Mouse (Mus musculus) heart, postnatal 0 days (tissue): Measurements from ENCODE around the gene Lrrc7. TPM values are rescaled to one million over a fixed set of nuclear protein-coding genes. Genes with fewer than 3 reads are reported as not detected.
"Not testable (repeated sequence)": the region's sequence is repeated elsewhere in the genome, so short reads cannot be mapped to it uniquely, and the experiment has no call there.

Experiments
- ATAC-seq: fragments of 200-750 bp; cut with Nextera tagmentation; 2 replicates; pipeline ENCODE4 v1.8.0; 2017; ENCODE audit warnings: low read depth, moderate number of reproducible peaks, moderate library complexity; ENCODE audit not compliant: insufficient read depth
- DNase-seq: peaks from one replicate; pipeline ENCODE4 v3.0.0-alpha.2; 2016; ENCODE audit warnings: low spot score
- H3K27ac ChIP-seq: fragments of 300-500 bp; sonication (generic); 2 replicates; pipeline ENCODE4 v1.5.1; 2014; ENCODE audit warnings: low read depth, mild to moderate bottlenecking
- H3K27me3 ChIP-seq: fragments of 300-500 bp; sonication (generic); 2 replicates; pipeline ENCODE4 v1.6.1; 2014; ENCODE audit warnings: low read length, mixed read lengths; ENCODE audit not compliant: control insufficient read depth, insufficient read depth
- H3K36me3 ChIP-seq: fragments of 300-500 bp; sonication (generic); replicated peaks from 2 replicates; pipeline ENCODE4 v1.6.1; 2014; ENCODE audit warnings: low read length, mixed read lengths; ENCODE audit not compliant: control insufficient read depth, insufficient read depth
- H3K4me1 ChIP-seq: fragments of 300-500 bp; sonication (generic); 2 replicates; pipeline ENCODE4 v1.6.1; 2014; ENCODE audit warnings: antibody characterized with exemption; ENCODE audit not compliant: control insufficient read depth, insufficient read depth
- H3K4me2 ChIP-seq: fragments of 300-500 bp; sonication (generic); 2 replicates; pipeline ENCODE4 v1.6.1; 2014; ENCODE audit warnings: low read depth, mild to moderate bottlenecking, low read length, moderate library complexity
- H3K4me3 ChIP-seq: fragments of 300-500 bp; sonication (generic); 2 replicates; pipeline ENCODE4 v1.5.1; 2014; ENCODE audit warnings: low read depth, low read length
- H3K9ac ChIP-seq: fragments of 300-500 bp; sonication (generic); replicated peaks from 2 replicates; pipeline ENCODE4 v1.6.1; 2014; ENCODE audit warnings: low read depth, low read length, mixed read lengths
- H3K9me3 ChIP-seq: fragments of 300-500 bp; sonication (generic); replicated peaks from 2 replicates; pipeline ENCODE4 v1.6.1; 2016; ENCODE audit warnings: low read length; ENCODE audit not compliant: control insufficient read depth
- CTCF ChIP-seq: IDR thresholded peaks from 2 replicates; pipeline ENCODE4 v1.5.1; 2016; ENCODE audit warnings: antibody characterized with exemption, control low read depth, low read depth
- EP300 ChIP-seq: IDR thresholded peaks from 2 replicates; pipeline ENCODE4 v1.6.1; 2016; ENCODE audit warnings: antibody characterized with exemption, low read depth
- WGBS: fragments of 180-500 bp; shearing (Covaris S2); extraction: QIAGEN DNeasy Blood & Tissue Kit; methylation state at CpG from one replicate; pipeline ENCODE4 v1.1.7; 2014; 5-methylcytosine and 5-hydroxymethylcytosine counted together
- polyA plus RNA-seq: library from polyadenylated mRNA; unstranded; fragments of >200 nt; fragmentation: Nextera tagmentation; extraction: Ambion mirVana; gene quantifications from 2 replicates; pipeline ENCODE4 v1.2.1, GENCODE M21; 2015
- total RNA-seq: library from RNA; depleted of rRNA; stranded (reverse); fragments of >200 nt; gene quantifications from 2 replicates; pipeline ENCODE4 v1.2.3, GENCODE M21; 2014; ENCODE audit warnings: low replicate concordance

Gene Lrrc7
- total and polyA plus RNA-seq, 2 experiments from 2014 or later, result 0.03 to 0.04 TPM

GRCm38 (mm10) chr3:158131233-158131632 is 430.8 kb downstream of the Lrrc7 start:
- Histone ChIP-seq H3K9ac (no peak overlapping the region), H3K9me3 (no peaks in the 10 kb centered on the region), H3K36me3 (no peaks in the 10 kb centered on the region), H3K27ac (no peak overlapping the region), H3K4me1 (no peaks in the 10 kb centered on the region), H3K4me3 (no peak overlapping the region), H3K27me3 (no peaks in the 10 kb centered on the region), H3K4me2 (no peak overlapping the region)
- TF ChIP-seq CTCF (no peak), EP300 (no peak)
- no peak for ATAC-seq
- no peak for DNase-seq

GRCm38 (mm10) chr3:158122899-158123298 is 439.1 kb downstream of the Lrrc7 start:
- no peak overlapping the region for H3K4me2 ChIP-seq
- no peak for DNase-seq
- no peak overlapping the region for H3K9ac ChIP-seq
- ATAC-seq, result no peak
- H3K27ac ChIP-seq, result no peak overlapping the region
- WGBS, result 44% methylated on average over 3 of the region's 3 CpGs
- no peaks in the 10 kb centered on the region for H3K4me1 ChIP-seq
- H3K4me3 ChIP-seq, result no peak overlapping the region
- no peaks in the 10 kb centered on the region for H3K9me3 ChIP-seq
- TF ChIP-seq EP300 (no peak), CTCF (no peak)
- no peaks in the 10 kb centered on the region for H3K27me3 ChIP-seq
- no peaks in the 10 kb centered on the region for H3K36me3 ChIP-seq

GRCm38 (mm10) chr3:158105260-158105659 is 456.8 kb downstream of the Lrrc7 start:
- 75% methylated on average over 1 of the region's 1 CpGs for WGBS
- no peak overlapping the region for H3K4me3 ChIP-seq
- no peaks in the 10 kb centered on the region for H3K9me3 ChIP-seq
- H3K4me1 ChIP-seq, result no peaks in the 10 kb centered on the region
- H3K4me2 ChIP-seq, result no peak overlapping the region
- no peak for DNase-seq
- H3K27me3 ChIP-seq, result no peaks in the 10 kb centered on the region
- TF ChIP-seq CTCF (no peak), EP300 (no peak)
- H3K27ac ChIP-seq, result no peak overlapping the region
- no peak overlapping the region for H3K9ac ChIP-seq
- no peaks in the 10 kb centered on the region for H3K36me3 ChIP-seq
- no peak for ATAC-seq

- Histone ChIP-seq H3K36me3 (no peaks in the 10 kb centered on the region), H3K9ac (no peak overlapping the region), H3K27ac (no peak overlapping the region), H3K4me3 (no peak overlapping the region), H3K27me3 (no peaks in the 10 kb centered on the region), H3K4me1 (no peaks in the 10 kb centered on the region), H3K9me3 (no peaks in the 10 kb centered on the region), H3K4me2 (no peak overlapping the region)
- ATAC-seq (no peak), DNase-seq (no peak)
- no peak for TF ChIP-seq EP300
- no peak for TF ChIP-seq CTCF
- 62% methylated on average over 2 of the region's 2 CpGs for WGBS
Observed at GRCm38 (mm10) chr3:158103467-158103866, 458.6 kb downstream of the Lrrc7 start.

- WGBS, result 47% methylated on average over 1 of the region's 1 CpGs
- not testable (repeated sequence) for ATAC-seq, H3K4me2 ChIP-seq
Observed at GRCm38 (mm10) chr3:158102530-158102929, 459.5 kb downstream of the Lrrc7 start.

GRCm38 (mm10) chr3:158102043-158102442 is 460.0 kb downstream of the Lrrc7 start:
- 72% methylated on average over 8 of the region's 10 CpGs for WGBS
- H3K4me1 ChIP-seq, H3K27me3 ChIP-seq, DNase-seq, H3K4me3 ChIP-seq, H3K9ac ChIP-seq, H3K27ac ChIP-seq, H3K4me2 ChIP-seq, ATAC-seq, H3K36me3 ChIP-seq, H3K9me3 ChIP-seq: not testable (repeated sequence)

More at GRCm38 (mm10) chr3:158102530-158102929, 459.5 kb downstream of the Lrrc7 start:
- not testable (repeated sequence) for DNase-seq, H3K36me3 ChIP-seq, H3K4me1 ChIP-seq, H3K27me3 ChIP-seq, H3K9ac ChIP-seq, H3K27ac ChIP-seq, H3K4me3 ChIP-seq, H3K9me3 ChIP-seq
